ENCODE assay signal across 8 mouse cellular contexts in the genomic region with DNA sequence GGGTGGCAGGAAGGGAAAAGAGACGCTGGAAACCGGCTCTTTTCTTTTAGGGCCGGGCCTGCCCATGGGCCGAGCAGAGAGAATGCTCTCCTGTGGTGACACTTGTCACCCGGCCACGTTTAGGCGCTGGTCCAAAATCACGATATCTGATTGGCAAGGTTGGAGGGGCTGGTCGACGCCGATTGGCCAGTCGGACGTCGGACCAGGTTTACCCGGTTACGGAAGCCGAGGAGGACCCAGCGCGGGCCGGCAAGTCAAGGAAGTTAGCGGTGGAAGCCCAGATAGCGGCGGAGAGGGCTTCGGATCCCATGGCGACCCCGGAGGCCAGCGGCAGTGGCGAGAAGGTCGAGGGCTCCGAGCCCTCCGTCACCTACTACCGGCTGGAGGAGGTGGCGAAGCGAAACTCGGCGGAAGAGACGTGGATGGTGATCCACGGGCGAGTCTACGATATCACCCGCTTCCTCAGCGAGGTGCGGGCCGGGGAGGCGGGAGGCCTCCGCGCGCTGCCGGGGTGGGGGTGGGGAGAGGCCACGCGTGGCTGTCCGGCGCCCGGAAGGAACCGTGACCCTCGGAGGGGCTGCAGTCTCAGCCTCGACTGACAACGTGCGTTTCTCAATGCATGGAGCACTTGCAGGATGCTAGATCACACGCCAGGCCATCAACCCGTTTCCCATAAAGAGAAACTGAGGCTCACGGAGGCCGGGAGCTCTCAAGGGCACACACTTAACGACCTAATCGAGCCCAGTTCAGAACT. TPM values are rescaled to one million over a fixed set of nuclear protein-coding genes. Genes with fewer than 3 reads are reported as not detected.
DNase-seq lines count a peak whose midpoint lies in the region; ATAC-seq and TF ChIP-seq lines count a peak whose summit lies in the region.

Gene Cyb5b (plus strand): TSS at position 237 of the 754 bp plus-strand sequence.

- TF ChIP-seq POLR2A in MEL (IDR thresholded peaks at IDR 0.05; ENCODE audit: control insufficient read depth in 1 of 2, insufficient read depth in 1 of 2, low read depth in 1 of 2, low read length in 2 of 2, poor library complexity in 1 of 2), result peak; percentile 80 to 84; a peak in 3 of 4 replicates
- peak; percentile 54; the same call in 1 of the 2 replicates for TF ChIP-seq POLR2A in cerebellum, adult 2 months (IDR thresholded peaks at IDR 0.05; ENCODE audit: borderline replicate concordance, insufficient read depth, low read length)

- no peak for TF ChIP-seq CTCF in MEL (IDR thresholded peaks at IDR 0.05 in 2 of 3, conservative IDR thresholded peaks at IDR 0.05 in 1 of 3; ENCODE audit: control insufficient read depth in 1 of 3, insufficient read depth in 1 of 3, low read depth in 2 of 3, low read length in 3 of 3, poor library complexity in 1 of 3, severe bottlenecking in 1 of 3)
- no peak for TF ChIP-seq CTCF in cerebellum, adult 2 months (IDR thresholded peaks at IDR 0.05; ENCODE audit: borderline replicate concordance, insufficient read depth, low read depth, low read length)

- DNase-seq in MEL (ENCODE audit: low read depth, low spot score), result peak; percentile 96
- DNase-seq in cerebellum, adult 2 months, result peak; percentile 97 to 98
- DNase-seq in forelimb bud, embryonic 11.5 days (ENCODE audit: low read depth, low spot score), result peak; percentile 89
- peak; percentile 82 for DNase-seq in layer of hippocampus, adult 9-10 months (ENCODE audit: low spot score)
- DNase-seq in ovary, postnatal 10 days (ENCODE audit: low spot score), result peak; percentile 90
- peak; percentile 89 to 90 for DNase-seq in thymus, postnatal 10 days (ENCODE audit: low spot score in 2 of 2)

- peaks cover 0 to 12% of the 10 kb centered on the region in 2 experiments; a peak in 3 of 4 replicates for H3K4me1 ChIP-seq in MEL (ENCODE audit: control insufficient read depth in 1 of 2, insufficient read depth in 2 of 2, low read length in 2 of 2)
- peaks cover 8% of the 10 kb centered on the region; the same call in 1 of the 2 replicates for H3K4me1 ChIP-seq in cerebellum, adult 2 months (ENCODE audit: control insufficient read depth, insufficient read depth, low read length)
- H3K4me1 ChIP-seq in lung, embryonic 16.5 days (replicated peaks; ENCODE audit: control insufficient read depth, insufficient read depth, low read length), result peaks cover 4% of the 10 kb centered on the region

- H3K4me2 ChIP-seq in lung, embryonic 16.5 days (ENCODE audit: low read depth, low read length), result peak within 1 kb of the TSS; percentile 68

- TF ChIP-seq RAD21 in MEL (IDR thresholded peaks at IDR 0.05; ENCODE audit: low read depth, low read length), result no peak

- H3K9me3 ChIP-seq in MEL (replicated peaks; ENCODE audit: insufficient read depth, low read length), result no peaks in the 10 kb centered on the region
- no peaks in the 10 kb centered on the region for H3K9me3 ChIP-seq in lung, embryonic 16.5 days (ENCODE audit: control insufficient read depth, low read length)

- H3K36me3 ChIP-seq in MEL (ENCODE audit: control insufficient read depth in 1 of 2, insufficient read depth in 2 of 2, low read length in 2 of 2), result peaks cover 11 to 16% of the 10 kb centered on the region in 2 experiments; a peak in 3 of 4 replicates
- peaks cover 14% of the 10 kb centered on the region; the same call in 1 of the 2 replicates for H3K36me3 ChIP-seq in lung, embryonic 16.5 days (ENCODE audit: control insufficient read depth, insufficient read depth, low read length)

- peak within 1 kb of the TSS; percentile 69 to 71 for H3K4me3 ChIP-seq in MEL (ENCODE audit: control insufficient read depth in 1 of 2, insufficient read depth in 1 of 2, low read depth in 2 of 2, low read length in 2 of 2)
- H3K4me3 ChIP-seq in cerebellum, adult 2 months (replicated peaks; ENCODE audit: insufficient read depth, low read depth, low read length), result peak within 1 kb of the TSS; percentile 90
- peak within 1 kb of the TSS; percentile 68 for H3K4me3 ChIP-seq in lung, embryonic 16.5 days (ENCODE audit: low read length)

- H3K79me2 ChIP-seq in MEL (ENCODE audit: control insufficient read depth, insufficient read depth, low read length, poor library complexity), result peaks cover 24% of the 10 kb centered on the region

- peak within 1 kb of the TSS; percentile 50 for H3K27ac ChIP-seq in MEL (ENCODE audit: control insufficient read depth, low read depth, low read length)
- peak within 1 kb of the TSS; percentile 77 for H3K27ac ChIP-seq in cerebellum, adult 2 months (ENCODE audit: insufficient read depth, low read length)
- H3K27ac ChIP-seq in lung, embryonic 16.5 days (ENCODE audit: low read length), result peak within 1 kb of the TSS; percentile 78

- H3K27me3 ChIP-seq in MEL (ENCODE audit: control insufficient read depth in 1 of 2, insufficient read depth in 2 of 2, low read length in 2 of 2), result no peaks in the 10 kb centered on the region
- H3K27me3 ChIP-seq in cerebellum, adult 2 months (ENCODE audit: control insufficient read depth, insufficient read depth, low read length), result no peaks in the 10 kb centered on the region
- no peaks in the 10 kb centered on the region for H3K27me3 ChIP-seq in lung, embryonic 16.5 days (ENCODE audit: control insufficient read depth, insufficient read depth, low read depth, low read length)

- peak in 1 of 2 experiments; percentile 25; a peak in 2 of 4 replicates for TF ChIP-seq EP300 in MEL (IDR thresholded peaks at IDR 0.05; ENCODE audit: low read depth in 1 of 2, low read length in 2 of 2)

- WGBS in cerebellum, adult 2 months, result under 1% methylated on average over 65 of the region's 65 CpGs
- WGBS in lung, embryonic 16.5 days, result under 1% methylated on average over 65 of the region's 65 CpGs

- ATAC-seq in hematopoietic stem cell, adult 5-6 weeks (replicated peaks in 1 of 2; ENCODE audit: insufficient read depth in 1 of 2, low FRiP score in 2 of 2, low TSS enrichment in 1 of 2, low read depth in 1 of 2, poor library complexity in 2 of 2, severe bottlenecking in 2 of 2), result peak; percentile 97 to 98
- ATAC-seq in lung, embryonic 16.5 days (ENCODE audit: low read depth), result peak; percentile 96

- H3K9ac ChIP-seq in MEL (ENCODE audit: control insufficient read depth, low read depth, low read length, poor library complexity, severe bottlenecking), result peak within 1 kb of the TSS; percentile 76
- peak within 1 kb of the TSS; percentile 71 for H3K9ac ChIP-seq in lung, embryonic 16.5 days (ENCODE audit: low read length)

TF ChIP-seq in MEL, 35 proteins besides CTCF, POLR2A, EP300 and RAD21 (continues in another document):
- TF ChIP-seq POLR2AphosphoS5 (IDR thresholded peaks at IDR 0.05; ENCODE audit: borderline replicate concordance, low read depth, low read length) (no peak), SMC3 (IDR thresholded peaks at IDR 0.05; ENCODE audit: low read depth, low read length) (no peak), UBTF (IDR thresholded peaks at IDR 0.05; ENCODE audit: borderline replicate concordance, insufficient read depth, low read depth, low read length) (no peak), NELFE (IDR thresholded peaks at IDR 0.05; ENCODE audit: low read depth, low read length) (peak; percentile 63), CHD2 (IDR thresholded peaks at IDR 0.05; ENCODE audit: low read length) (no peak), RCOR1 (IDR thresholded peaks at IDR 0.05; ENCODE audit: low read depth, low read length) (peak; percentile 56), TBP (IDR thresholded peaks at IDR 0.05; ENCODE audit: low read depth, low read length) (no peak), GABPA (IDR thresholded peaks at IDR 0.05; ENCODE audit: low read depth, low read length) (no peak), SIN3A (IDR thresholded peaks at IDR 0.05; ENCODE audit: low read length) (peak; percentile 88), MYB (IDR thresholded peaks at IDR 0.05; ENCODE audit: low read depth, low read length) (no peak), GATA1 (IDR thresholded peaks at IDR 0.05; ENCODE audit: low read depth, low read length) (peak; percentile 85), ELF1 (IDR thresholded peaks at IDR 0.05; ENCODE audit: low read depth, low read length) (peak; percentile 81), USF1 (IDR thresholded peaks at IDR 0.05; ENCODE audit: low read depth, low read length) (no peak), ZC3H11A (IDR thresholded peaks at IDR 0.05; ENCODE audit: low read depth, low read length) (no peak), NRF1 (IDR thresholded peaks at IDR 0.05; ENCODE audit: insufficient read depth, low read depth, low read length, poor library complexity, severe bottlenecking) (no peak), MEF2A (IDR thresholded peaks at IDR 0.05; ENCODE audit: extremely low read depth, insufficient replicate concordance, low read depth, low read length, poor library complexity, severe bottlenecking) (no peak), MAZ (IDR thresholded peaks at IDR 0.05; ENCODE audit: low read depth, low read length) (no peak), POLR2AphosphoS2 (IDR thresholded peaks at IDR 0.05; ENCODE audit: low read length) (peak; percentile 54; the same call in 1 of the 2 replicates), KAT2A (conservative IDR thresholded peaks at IDR 0.05; ENCODE audit: low read depth, low read length) (no peak; the same call in 1 of the 2 replicates), BHLHE40 (IDR thresholded peaks at IDR 0.05; ENCODE audit: borderline replicate concordance, low read depth, low read length) (peak; percentile 74; the same call in 1 of the 2 replicates), JUND (IDR thresholded peaks at IDR 0.05; ENCODE audit: low read depth, low read length) (no peak), TCF12 (IDR thresholded peaks at IDR 0.05; ENCODE audit: low read depth, low read length) (peak; percentile 25; the same call in 1 of the 2 replicates), MYC (IDR thresholded peaks at IDR 0.05; ENCODE audit: low read depth, low read length) (no peak), ETS1 (IDR thresholded peaks at IDR 0.05; ENCODE audit: low read depth, low read length) (peak; percentile 70), ZNF384 (IDR thresholded peaks at IDR 0.05; ENCODE audit: low read depth, low read length) (no peak), HCFC1 (IDR thresholded peaks at IDR 0.05; ENCODE audit: low read depth, low read length) (peak; percentile 81), MAX (IDR thresholded peaks at IDR 0.05; ENCODE audit: low read length) (peak; percentile 85; the same call in 1 of the 2 replicates), ZMIZ1 (IDR thresholded peaks at IDR 0.05; ENCODE audit: low read depth, low read length) (no peak), TAL1 (IDR thresholded peaks at IDR 0.05; ENCODE audit: low read length) (no peak), MXI1 (IDR thresholded peaks at IDR 0.05; ENCODE audit: low read depth, low read length) (peak; percentile 90)

RNA-seq across cellular contexts. Expression of gene Cyb5b, which starts in this region (rescaled TPM):
- total RNA-seq in MEL (2012; rRNA removed), result 66.5 and 67.9 TPM in 2 replicates
- polyA plus RNA-seq in MEL (2012; ENCODE audit: insufficient read depth in 1 of 2, insufficient read length in 2 of 2, low read depth in 1 of 2, low replicate concordance in 2 of 2, missing spikeins in 1 of 2), result 10 to 100 TPM; 69.4 to 79.1 TPM
- polyA plus RNA-seq in cerebellum, adult 2 months (2012; rRNA removed), result 87.2 and 90.3 TPM in 2 replicates
- 68.0 and 68.2 TPM in 2 replicates for total RNA-seq in hematopoietic stem cell, adult 5-6 weeks (2017)
- polyA plus RNA-seq in lung, embryonic 16.5 days (2015; fragmentation: Nextera tagmentation; extraction: Ambion mirVana), result 76.5 and 84.0 TPM in 2 replicates

Comparison
In these comparisons a context has a peak if more than half of its experiments do, and no peak if none do; other contexts are left out.
1. Peak in every context shown above with its lines: DNase-seq, ATAC-seq, H3K4me3 ChIP-seq and H3K27ac ChIP-seq.